Mouse (Mus musculus) CH12.LX (cell line): ENCODE data around the gene Mdc1. TPM values are rescaled to one million over a fixed set of nuclear protein-coding genes. Genes with fewer than 3 reads are reported as not detected.

Experiments used
- DNase-seq: peaks from one replicate; pipeline ENCODE4 v3.0.0-alpha.2; 2013; ENCODE audit errors: extremely low read depth
- H3K27ac ChIP-seq: 2 replicates; pipeline ENCODE4 v1.5.1; 2012; ENCODE audit warnings: low read depth, mild to moderate bottlenecking, control low read depth, moderate library complexity; ENCODE audit not compliant: insufficient read depth
- H3K27me3 ChIP-seq: replicated peaks from 2 replicates; pipeline ENCODE3; 2012; ENCODE audit warnings: inconsistent platforms
- H3K36me3 ChIP-seq, 2 experiments: replicated peaks in 1 of 2; 2 replicates each; pipeline versions ENCODE3 to v1.6.1; 2012; ENCODE audit warnings: inconsistent platforms in 1 of 2, low read length in 1 of 2, mild to moderate bottlenecking in 1 of 2, mixed read lengths in 1 of 2, moderate library complexity in 1 of 2; ENCODE audit not compliant: control insufficient read depth in 1 of 2, insufficient read depth in 1 of 2
- H3K4me1 ChIP-seq, 2 experiments: 2 replicates each; pipeline ENCODE4 v1.6.1; 2012; ENCODE audit warnings: inconsistent platforms in 1 of 2, moderate library complexity in 1 of 2; ENCODE audit not compliant: insufficient read depth in 2 of 2, control insufficient read depth in 1 of 2
- H3K4me2 ChIP-seq: 2 replicates; pipeline ENCODE4 v1.6.1; 2012; ENCODE audit warnings: low read depth, mild to moderate bottlenecking, control low read depth; ENCODE audit not compliant: poor library complexity, insufficient read depth, severe bottlenecking
- H3K4me3 ChIP-seq, 3 experiments: fragments of 150-350 bp in 1 of 3; sonication (generic) in 1 of 3; replicated peaks in 1 of 3; 2 replicates each; pipeline versions ENCODE3 to v1.5.1; 2011 to 2012; ENCODE audit warnings: low read depth in 2 of 3, low read length in 2 of 3, mild to moderate bottlenecking in 2 of 3, moderate library complexity in 2 of 3, control low read depth in 1 of 3, improper control_type of control experiment in 1 of 3, inconsistent platforms in 1 of 3, mixed read lengths in 1 of 3; ENCODE audit not compliant: poor library complexity in 1 of 3
- H3K79me2 ChIP-seq: replicated peaks from 2 replicates; pipeline ENCODE4 v1.6.1; 2012; ENCODE audit warnings: mild to moderate bottlenecking, moderate library complexity; ENCODE audit not compliant: control insufficient read depth, poor library complexity, insufficient read depth, severe bottlenecking; ENCODE audit errors: extremely low read depth
- H3K9ac ChIP-seq: 2 replicates; pipeline ENCODE4 v1.6.1; 2012; ENCODE audit warnings: low read depth, mild to moderate bottlenecking, control low read depth, moderate library complexity; ENCODE audit not compliant: insufficient read depth
- H3K9me3 ChIP-seq: replicated peaks from 2 replicates; pipeline ENCODE3; 2012; ENCODE audit warnings: low read length, inconsistent platforms, mixed read lengths
- BHLHE40 ChIP-seq: IDR thresholded peaks from 2 replicates; pipeline ENCODE4 v1.6.1; 2011; ENCODE audit warnings: mild to moderate bottlenecking, low read depth, low read length, improper control_type of control experiment
- CHD1 ChIP-seq: IDR thresholded peaks from 2 replicates; pipeline ENCODE4 v1.6.1; 2012; ENCODE audit warnings: low read depth, low read length, improper control_type of control experiment, inconsistent platforms
- CHD2 ChIP-seq: IDR thresholded peaks from 2 replicates; pipeline ENCODE4 v1.6.1; 2011; ENCODE audit warnings: low read length, improper control_type of control experiment
- CTCF ChIP-seq, 2 experiments: IDR thresholded peaks in 1 of 2; conservative IDR thresholded peaks in 1 of 2; 2 replicates each; pipeline ENCODE4 v1.5.1; 2011 to 2012; ENCODE audit warnings: low read depth in 2 of 2, low read length in 2 of 2, improper control_type of control experiment in 1 of 2, inconsistent platforms in 1 of 2, mild to moderate bottlenecking in 1 of 2, moderate library complexity in 1 of 2
- E2F4 ChIP-seq: IDR thresholded peaks from 2 replicates; pipeline ENCODE4 v1.6.1; 2011; ENCODE audit warnings: low read depth, low read length, improper control_type of control experiment; ENCODE audit not compliant: insufficient replicate concordance
- ELF1 ChIP-seq: IDR thresholded peaks from 2 replicates; pipeline ENCODE4 v1.6.1; 2014; ENCODE audit warnings: low read depth, mild to moderate bottlenecking, inconsistent platforms, low read length, improper control_type of control experiment
- EP300 ChIP-seq: IDR thresholded peaks from 2 replicates; pipeline ENCODE4 v1.6.1; 2011; ENCODE audit warnings: low read length, improper control_type of control experiment
- ETS1 ChIP-seq: conservative IDR thresholded peaks from 2 replicates; pipeline ENCODE4 v1.6.1; 2012; ENCODE audit warnings: low read depth, mild to moderate bottlenecking, inconsistent platforms, low read length, improper control_type of control experiment, moderate library complexity
- GABPA ChIP-seq: IDR thresholded peaks from 2 replicates; pipeline ENCODE4 v1.6.1; 2012; ENCODE audit warnings: low read depth, low read length, improper control_type of control experiment, inconsistent platforms; ENCODE audit not compliant: insufficient replicate concordance
- HCFC1 ChIP-seq: IDR thresholded peaks from 2 replicates; pipeline ENCODE4 v1.6.1; 2012; ENCODE audit warnings: low read depth, mild to moderate bottlenecking, inconsistent platforms, low read length, improper control_type of control experiment
- IRF4 ChIP-seq: IDR thresholded peaks from 2 replicates; pipeline ENCODE4 v1.6.1; 2014; ENCODE audit warnings: low read depth, mild to moderate bottlenecking, inconsistent platforms, low read length, improper control_type of control experiment
- JUN ChIP-seq: IDR thresholded peaks from 2 replicates; pipeline ENCODE4 v1.6.1; 2011; ENCODE audit warnings: low read depth, mild to moderate bottlenecking, low read length, improper control_type of control experiment, moderate library complexity; ENCODE audit not compliant: insufficient read depth
- JUND ChIP-seq: conservative IDR thresholded peaks from 2 replicates; pipeline ENCODE4 v1.6.1; 2011; ENCODE audit warnings: low read depth, low read length, improper control_type of control experiment
- KAT2A ChIP-seq: IDR thresholded peaks from 2 replicates; pipeline ENCODE4 v1.6.1; 2012; ENCODE audit warnings: low read length, improper control_type of control experiment, inconsistent platforms; ENCODE audit not compliant: insufficient replicate concordance
- MAX ChIP-seq: IDR thresholded peaks from 2 replicates; pipeline ENCODE4 v1.6.1; 2011; ENCODE audit warnings: low read length, improper control_type of control experiment
- MAZ ChIP-seq: IDR thresholded peaks from 2 replicates; pipeline ENCODE4 v1.6.1; 2012; ENCODE audit warnings: low read depth, mild to moderate bottlenecking, inconsistent platforms, low read length, improper control_type of control experiment, moderate library complexity
- MEF2A ChIP-seq: IDR thresholded peaks from 2 replicates; pipeline ENCODE4 v1.6.1; 2014; ENCODE audit warnings: low read depth, mild to moderate bottlenecking, inconsistent platforms, low read length, improper control_type of control experiment, borderline replicate concordance
- MXI1 ChIP-seq: IDR thresholded peaks from 2 replicates; pipeline ENCODE4 v1.6.1; 2011; ENCODE audit warnings: mild to moderate bottlenecking, low read depth, low read length, improper control_type of control experiment
- MYC ChIP-seq: IDR thresholded peaks from 2 replicates; pipeline ENCODE4 v1.6.1; 2011; ENCODE audit warnings: low read depth, mild to moderate bottlenecking, improper control_type of control experiment, low read length
- NELFE ChIP-seq: IDR thresholded peaks from 2 replicates; pipeline ENCODE4 v1.6.1; 2011; ENCODE audit warnings: low read depth, low read length, improper control_type of control experiment
- NRF1 ChIP-seq: IDR thresholded peaks from 2 replicates; pipeline ENCODE4 v1.6.1; 2014; ENCODE audit warnings: low read depth, mild to moderate bottlenecking, inconsistent platforms, low read length, improper control_type of control experiment, moderate library complexity
- POLR2A ChIP-seq: IDR thresholded peaks from 2 replicates; pipeline ENCODE4 v1.6.1; 2011; ENCODE audit warnings: low read depth, mild to moderate bottlenecking, improper control_type of control experiment, low read length
- POLR2AphosphoS2 ChIP-seq: IDR thresholded peaks from 2 replicates; pipeline ENCODE4 v1.6.1; 2011; ENCODE audit warnings: low read depth, low read length, improper control_type of control experiment
- RAD21 ChIP-seq: IDR thresholded peaks from 2 replicates; pipeline ENCODE4 v1.6.1; 2011; ENCODE audit warnings: low read depth, mild to moderate bottlenecking, low read length, improper control_type of control experiment, moderate library complexity
- SIN3A ChIP-seq: IDR thresholded peaks from 2 replicates; pipeline ENCODE4 v1.6.1; 2012; ENCODE audit warnings: low read length, improper control_type of control experiment, inconsistent platforms
- SMC3 ChIP-seq: IDR thresholded peaks from 2 replicates; pipeline ENCODE4 v1.6.1; 2011; ENCODE audit warnings: low read depth, low read length, improper control_type of control experiment
- TBP ChIP-seq: conservative IDR thresholded peaks from 2 replicates; pipeline ENCODE4 v1.6.1; 2011; ENCODE audit warnings: low read depth, low read length, improper control_type of control experiment
- TCF12 ChIP-seq: IDR thresholded peaks from 2 replicates; pipeline ENCODE4 v1.6.1; 2014; ENCODE audit warnings: low read depth, mild to moderate bottlenecking, inconsistent platforms, low read length, improper control_type of control experiment
- UBTF ChIP-seq: IDR thresholded peaks from 2 replicates; pipeline ENCODE4 v1.6.1; 2012; ENCODE audit warnings: low read depth, mild to moderate bottlenecking, inconsistent platforms, low read length, improper control_type of control experiment, moderate library complexity
- USF1 ChIP-seq: IDR thresholded peaks from 2 replicates; pipeline ENCODE4 v1.6.1; 2014; ENCODE audit warnings: low read depth, mild to moderate bottlenecking, inconsistent platforms, low read length, improper control_type of control experiment
- USF2 ChIP-seq: conservative IDR thresholded peaks from 2 replicates; pipeline ENCODE4 v1.6.1; 2011; ENCODE audit warnings: low read depth, low read length, improper control_type of control experiment
- ZC3H11A ChIP-seq: IDR thresholded peaks from 2 replicates; pipeline ENCODE4 v1.6.1; 2012; ENCODE audit warnings: low read depth, mild to moderate bottlenecking, inconsistent platforms, low read length, improper control_type of control experiment
- ZKSCAN1 ChIP-seq: IDR thresholded peaks from 2 replicates; pipeline ENCODE4 v1.6.1; 2012; ENCODE audit warnings: low read depth, inconsistent platforms, low read length, improper control_type of control experiment, borderline replicate concordance
- ZMIZ1 ChIP-seq: IDR thresholded peaks from 2 replicates; pipeline ENCODE4 v1.6.1; 2012; ENCODE audit warnings: low read depth, mild to moderate bottlenecking, inconsistent platforms, low read length, improper control_type of control experiment
- dilution Hi-C: fragments of 300-500 bp; cut with MboI; formaldehyde crosslinking; loops from 2 replicates; pipeline ENCODE4 v1.14.3; 2020; ENCODE audit warnings: low sequenced_read_pairs; ENCODE audit not compliant: extremely low pct_unique_long_range_greater_than_20kb, extremely low pct_ligation_motif_present
- in situ Hi-C: fragments of 300-500 bp; cut with MboI; formaldehyde crosslinking; loops from 3 replicates; pipeline ENCODE4 v1.14.3; 2019; ENCODE audit warnings: low sequenced_read_pairs, low pct_ligation_motif_present, low pct_unique_long_range_greater_than_20kb, mixed read lengths
- polyA plus RNA-seq: library from polyadenylated mRNA; unstranded; fragments of >175 nt; gene quantifications from 2 replicates; pipeline ENCODE4 v1.2.1, GENCODE M21; 2012; ENCODE audit warnings: low read depth; ENCODE audit not compliant: insufficient read length
- total RNA-seq, 2 experiments: library from RNA; depleted of rRNA; stranded (reverse); fragments of 300-350 nt in 1 of 2; fragments of >200 nt in 1 of 2; gene quantifications; 2 replicates each; pipeline ENCODE4 v1.2.3; 2012 to 2014

The Mdc1 gene
- total and polyA plus RNA-seq, 3 experiments: 3.3 to 15.7 (median 8.2) TPM

- dilution Hi-C loops: no loop called here
- in situ Hi-C loops: loop anchor here (5.0 kb wide), 1 partner anchor 35 kb away; no protein-coding TSS in a partner anchor
- peaks cover 11 to 36% of the 10 kb centered on the region in 2 experiments for H3K4me1 ChIP-seq
Observed at GRCm38 (mm10) chr17:35836991-35837422, 4.3 kb upstream of the Mdc1 start.

GRCm38 (mm10) chr17:35837487-35837886, 3.8 kb upstream of the Mdc1 start:
- H3K79me2 ChIP-seq: peaks cover 38% of the 10 kb centered on the region
- no peaks in the 10 kb centered on the region for H3K27me3 ChIP-seq
- H3K9ac ChIP-seq: peak overlapping the region; percentile 99
- H3K4me2 ChIP-seq: no peak overlapping the region
- in situ Hi-C loops (loop anchor here (5.0 kb wide), 1 partner anchor 35 kb away; no protein-coding TSS in a partner anchor), dilution Hi-C loops (no loop called here)
- H3K4me1 ChIP-seq: peaks cover 11 to 38% of the 10 kb centered on the region in 2 experiments
- DNase-seq: peak; percentile 80
- peaks cover 39 to 44% of the 10 kb centered on the region in 2 experiments for H3K36me3 ChIP-seq
- H3K4me3 ChIP-seq: peak overlapping the region; percentile 83 to 93 (median 89)
- 0 out of 2 replicates have a peak, but pooled peaks have one; percentile 53 for TF ChIP-seq UBTF
- peak; percentile 58; the same call in 1 of the 2 replicates for TF ChIP-seq ELF1
- no peak for TF ChIP-seq MYC
- no peak for TF ChIP-seq JUND
- TF ChIP-seq ETS1: peak; percentile 15
- no peak for TF ChIP-seq ZMIZ1
- TF ChIP-seq KAT2A: no peak
- peak; percentile 24; the same call in 1 of the 2 replicates for TF ChIP-seq MEF2A
- TF ChIP-seq HCFC1: peak; percentile 43; the same call in 1 of the 2 replicates
- TF ChIP-seq JUN: no peak
- peak; percentile 81; the same call in 1 of the 2 replicates for TF ChIP-seq CHD1
- no peak for TF ChIP-seq SMC3
- TF ChIP-seq CHD2: peak; percentile 85
- no peak for TF ChIP-seq USF1
- TF ChIP-seq IRF4: no peak
- no peak for TF ChIP-seq NELFE
- TF ChIP-seq MXI1: no peak
- TF ChIP-seq ZKSCAN1: no peak
- peak; percentile 88 for TF ChIP-seq POLR2AphosphoS2
- TF ChIP-seq CTCF (conservative IDR thresholded peaks at IDR 0.05 in 1 of 2, IDR thresholded peaks at IDR 0.05 in 1 of 2; ENCODE audit: low read depth in 2 of 2, low read length in 2 of 2): no peak
- no peak for TF ChIP-seq TCF12
- H3K9me3 ChIP-seq: no peaks in the 10 kb centered on the region
- H3K27ac ChIP-seq: peak overlapping the region; percentile 64; the same call in 1 of the 2 replicates

More at GRCm38 (mm10) chr17:35836991-35837422, 4.3 kb upstream of the Mdc1 start:
- no peaks in the 10 kb centered on the region for H3K27me3 ChIP-seq
- peaks cover 42 to 49% of the 10 kb centered on the region in 2 experiments for H3K36me3 ChIP-seq
- H3K9me3 ChIP-seq: no peaks in the 10 kb centered on the region
- peak overlapping the region; percentile 99 for H3K9ac ChIP-seq
- peak; percentile 89 for DNase-seq
- TF ChIP-seq SIN3A (0 out of 2 replicates have a peak, but pooled peaks have one; percentile 17), TBP (no peak), MAZ (peak; percentile 70; the same call in 1 of the 2 replicates), NRF1 (peak; percentile 47), E2F4 (peak; percentile 49; the same call in 1 of the 2 replicates), ZC3H11A (no peak), MXI1 (peak; percentile 95), MYC (no peak), CHD2 (no peak), UBTF (0 out of 2 replicates have a peak, but pooled peaks have one; percentile 61), POLR2A (peak; percentile 45; the same call in 1 of the 2 replicates), HCFC1 (peak; percentile 37), BHLHE40 (peak; percentile 96), NELFE (no peak), TCF12 (0 out of 2 replicates have a peak, but pooled peaks have one; percentile 11), GABPA (no peak), RAD21 (no peak), USF1 (peak; percentile 88), CHD1 (no peak), USF2 (peak; percentile 73), POLR2AphosphoS2 (no peak; the same call in 1 of the 2 replicates), KAT2A (0 out of 2 replicates have a peak, but pooled peaks have one; percentile 59), EP300 (no peak), MAX (peak; percentile 92)
- H3K4me3 ChIP-seq: peak overlapping the region; percentile 83 to 93 (median 89)
- peaks cover 38% of the 10 kb centered on the region for H3K79me2 ChIP-seq
- peak overlapping the region; percentile 64 for H3K27ac ChIP-seq
- peak overlapping the region; percentile 89 for H3K4me2 ChIP-seq
